Mouse (Mus musculus) heart, adult 8-10 months (tissue): Measurements from ENCODE around the gene Flt1. TPM values are rescaled to one million over a fixed set of nuclear protein-coding genes. Genes with fewer than 3 reads are reported as not detected.
A peak's percentile ranks its signal among the peaks of the same experiment; 100 is the strongest.
"Not testable (repeated sequence)": the region's sequence is repeated elsewhere in the genome, so short reads cannot be mapped to it uniquely, and the experiment has no call there.

Experiments used
- DNase-seq: peaks from one replicate; pipeline ENCODE4 v3.0.0; 2022; ENCODE audit warnings: low spot score
- total RNA-seq, 4 experiments: library from RNA; stranded (reverse); gene quantifications; 2 replicates each; pipeline ENCODE4 v1.2.4; 2022

Gene Flt1
- total RNA-seq, 4 experiments from 2014 or later: 69.6 to 80.3 (median 73.2) TPM

- peak; percentile 11 for DNase-seq
These were observed 111.2 kb downstream of the Flt1 start for GRCm38 (mm10) chr5:147614659-147615058.

- DNase-seq: not testable (repeated sequence)
These were observed 114.5 kb downstream of the Flt1 start for GRCm38 (mm10) chr5:147611348-147611747.

GRCm38 (mm10) chr5:147607256-147607975, 118.4 kb downstream of the Flt1 start:
- no peak for DNase-seq

GRCm38 (mm10) chr5:147606751-147607150, 119.1 kb downstream of the Flt1 start:
- peak; percentile 18 for DNase-seq

GRCm38 (mm10) chr5:147601460-147602360, 124.1 kb downstream of the Flt1 start:
- no peak for DNase-seq

GRCm38 (mm10) chr5:147597825-147598224, 128.0 kb downstream of the Flt1 start:
- DNase-seq: no peak

- no peak for DNase-seq
These were observed 136.0 kb downstream of the Flt1 start for GRCm38 (mm10) chr5:147589814-147590213.

GRCm38 (mm10) chr5:147585070-147585469, 140.7 kb downstream of the Flt1 start:
- no peak for DNase-seq

GRCm38 (mm10) chr5:147584648-147585047, 141.2 kb downstream of the Flt1 start:
- DNase-seq: peak; percentile 42

GRCm38 (mm10) chr5:147583702-147584298, 142.0 kb downstream of the Flt1 start:
- peak; percentile 83 for DNase-seq

GRCm38 (mm10) chr5:147580181-147580580, 145.6 kb downstream of the Flt1 start:
- DNase-seq: peak; percentile 48

- peak; percentile 85 for DNase-seq
These were observed 146.1 kb downstream of the Flt1 start for GRCm38 (mm10) chr5:147579691-147580090.

- no peak for DNase-seq
These were observed 146.7 kb downstream of the Flt1 start for GRCm38 (mm10) chr5:147579148-147579547.

- no peak for DNase-seq
These were observed 148.8 kb downstream of the Flt1 start for GRCm38 (mm10) chr5:147577003-147577402.

- peak; percentile 62 for DNase-seq
These were observed 151.3 kb downstream of the Flt1 start for GRCm38 (mm10) chr5:147574517-147574916.

- no peak for DNase-seq
These were observed 152.3 kb downstream of the Flt1 start for GRCm38 (mm10) chr5:147573555-147573954.

GRCm38 (mm10) chr5:147572695-147573094, 153.1 kb downstream of the Flt1 start:
- DNase-seq: no peak

GRCm38 (mm10) chr5:147566335-147566734, 159.5 kb downstream of the Flt1 start:
- no peak for DNase-seq

GRCm38 (mm10) chr5:147565444-147565843, 160.4 kb downstream of the Flt1 start:
- DNase-seq: no peak

- no peak for DNase-seq
These were observed 161.6 kb downstream of the Flt1 start for GRCm38 (mm10) chr5:147564140-147564590.

- DNase-seq: no peak
These were observed 162.2 kb downstream of the Flt1 start for GRCm38 (mm10) chr5:147563511-147564139.

- not testable (repeated sequence) for DNase-seq
These were observed 168.2 kb downstream of the Flt1 start for GRCm38 (mm10) chr5:147557641-147558040.
